Mouse (Mus musculus): ENCODE results near the gene Rpl29. TPM values are rescaled to one million over a fixed set of nuclear protein-coding genes. Genes with fewer than 3 reads are reported as not detected.

Rpl29 gene
- polyA plus RNA-seq, 1 experiment from 2014 or later: 903 TPM

DNA sequence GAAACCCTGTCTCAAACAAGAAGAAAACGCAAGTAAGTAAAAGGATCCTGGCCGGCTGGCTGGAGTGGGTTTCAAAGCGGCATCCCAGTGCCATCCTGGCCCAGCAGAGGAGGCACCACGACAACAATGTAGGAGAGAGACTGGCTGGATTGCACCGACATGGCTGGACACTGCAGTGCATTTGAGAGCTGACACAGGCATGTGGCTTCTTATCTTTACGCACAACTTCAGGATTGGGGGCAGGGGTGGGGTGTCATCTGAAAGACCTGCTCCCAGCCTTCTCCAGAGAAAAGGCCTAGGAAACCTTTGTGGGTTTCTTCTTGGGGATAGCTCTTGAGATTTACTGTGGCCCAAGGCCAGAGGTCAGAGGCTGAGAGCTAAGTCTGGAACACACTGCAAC lies 17.5 kb upstream of the Rpl29 start:
- Histone ChIP-seq H3K9me3 (ENCODE audit: control insufficient read depth, low read length) (no peaks in the 10 kb centered on the region), H3K4me3 (ENCODE audit: low read depth, low read length) (no peak overlapping the region), H3K9ac (ENCODE audit: low read depth, low read length) (no peak overlapping the region), H3K4me1 (replicated peaks; ENCODE audit: control insufficient read depth, insufficient read depth, low read length) (no peaks in the 10 kb centered on the region), H3K36me3 (ENCODE audit: control insufficient read depth, insufficient read depth, low read length) (no peaks in the 10 kb centered on the region), H3K27me3 (ENCODE audit: control insufficient read depth, insufficient read depth, low read length) (no peaks in the 10 kb centered on the region), H3K4me2 (replicated peaks; ENCODE audit: low read depth, low read length) (no peak overlapping the region), H3K27ac (ENCODE audit: low read depth, low read length) (no peak overlapping the region)
- 79% methylated on average over 6 of the region's 6 CpGs for WGBS
- ATAC-seq (ENCODE audit: low FRiP score): no peak
- no peak for DNase-seq (ENCODE audit: low spot score)

DNA sequence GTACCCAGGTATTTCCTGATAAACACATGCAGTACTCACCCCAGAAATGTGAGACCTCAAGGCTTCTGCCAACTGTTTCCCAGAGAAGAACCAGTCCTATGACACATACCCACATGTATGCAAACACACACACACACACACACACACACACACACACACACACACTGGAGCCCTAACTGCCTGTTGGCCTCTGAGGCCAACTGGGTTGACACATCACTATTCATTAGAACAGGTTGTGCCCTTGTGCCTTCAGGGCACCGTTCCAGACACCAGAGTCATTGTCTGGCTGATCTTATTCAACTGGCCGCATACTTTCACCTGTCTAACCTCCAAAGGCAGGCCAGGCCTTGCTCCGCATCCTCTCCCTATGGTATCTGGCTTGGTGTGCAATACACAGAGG lies 17.0 kb upstream of the Rpl29 start:
- Histone ChIP-seq H3K4me3 (ENCODE audit: low read depth, low read length) (no peak overlapping the region), H3K4me2 (replicated peaks; ENCODE audit: low read depth, low read length) (no peak overlapping the region), H3K4me1 (replicated peaks; ENCODE audit: control insufficient read depth, insufficient read depth, low read length) (no peaks in the 10 kb centered on the region), H3K9ac (ENCODE audit: low read depth, low read length) (no peak overlapping the region), H3K36me3 (ENCODE audit: control insufficient read depth, insufficient read depth, low read length) (no peaks in the 10 kb centered on the region), H3K27me3 (ENCODE audit: control insufficient read depth, insufficient read depth, low read length) (no peaks in the 10 kb centered on the region), H3K27ac (ENCODE audit: low read depth, low read length) (no peak overlapping the region), H3K9me3 (ENCODE audit: control insufficient read depth, low read length) (no peaks in the 10 kb centered on the region)
- ATAC-seq (ENCODE audit: low FRiP score) (no peak), DNase-seq (ENCODE audit: low spot score) (no peak)
- WGBS: 77% methylated on average over 3 of the region's 3 CpGs

DNA sequence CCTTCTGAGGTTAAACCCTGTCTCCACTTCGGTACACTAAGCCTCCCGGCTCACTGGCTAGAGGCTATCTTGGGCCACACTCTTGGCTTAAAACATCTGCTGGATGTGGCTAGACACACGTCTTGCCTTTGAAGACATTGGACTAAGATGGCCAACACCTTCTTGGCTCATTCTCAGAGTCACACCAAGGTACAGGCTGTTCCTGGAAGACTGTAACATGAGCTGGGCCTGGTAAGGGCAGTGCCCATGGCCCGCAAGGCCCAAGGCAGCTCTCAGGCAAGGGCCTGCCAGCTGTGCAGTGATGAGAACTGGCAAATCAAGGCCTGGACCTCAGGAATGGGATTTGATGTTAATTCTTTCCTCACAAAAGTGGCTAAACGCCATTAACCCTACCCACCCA lies 15.6 kb upstream of the Rpl29 start:
- Histone ChIP-seq H3K4me1 (replicated peaks; ENCODE audit: control insufficient read depth, insufficient read depth, low read length) (peaks cover 4% of the 10 kb centered on the region), H3K9ac (ENCODE audit: low read depth, low read length) (no peak overlapping the region), H3K27me3 (ENCODE audit: control insufficient read depth, insufficient read depth, low read length) (no peaks in the 10 kb centered on the region), H3K4me2 (replicated peaks; ENCODE audit: low read depth, low read length) (no peak overlapping the region), H3K4me3 (ENCODE audit: low read depth, low read length) (no peak overlapping the region), H3K9me3 (ENCODE audit: control insufficient read depth, low read length) (no peaks in the 10 kb centered on the region), H3K36me3 (ENCODE audit: control insufficient read depth, insufficient read depth, low read length) (no peaks in the 10 kb centered on the region), H3K27ac (ENCODE audit: low read depth, low read length) (no peak overlapping the region)
- DNase-seq (ENCODE audit: low spot score) (no peak), ATAC-seq (ENCODE audit: low FRiP score) (no peak)
- 89% methylated on average over 5 of the region's 5 CpGs for WGBS

DNA sequence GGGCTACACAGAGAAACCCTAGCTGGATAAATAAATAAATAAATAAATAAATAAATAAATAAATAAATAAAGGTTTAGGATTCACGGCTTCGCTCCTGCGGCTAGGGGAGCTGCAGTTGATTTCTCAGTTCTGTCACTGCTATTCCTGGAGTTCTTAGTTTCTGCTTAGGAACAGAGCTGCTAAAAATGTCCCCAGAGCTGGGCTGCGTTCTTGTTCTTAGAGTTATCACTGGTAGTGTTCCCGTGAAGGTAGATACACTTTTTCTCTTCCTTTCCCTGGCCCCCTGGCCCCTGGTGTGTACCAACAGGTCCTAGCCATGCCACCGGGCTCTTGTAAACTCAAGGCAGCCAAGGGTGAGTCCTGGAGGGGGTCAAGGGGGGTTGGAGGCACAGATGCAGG lies 12.4 kb upstream of the Rpl29 start:
- peaks cover 17% of the 10 kb centered on the region for H3K4me1 ChIP-seq (replicated peaks; ENCODE audit: control insufficient read depth, insufficient read depth, low read length)
- 91% methylated on average over 6 of the region's 6 CpGs for WGBS

DNA sequence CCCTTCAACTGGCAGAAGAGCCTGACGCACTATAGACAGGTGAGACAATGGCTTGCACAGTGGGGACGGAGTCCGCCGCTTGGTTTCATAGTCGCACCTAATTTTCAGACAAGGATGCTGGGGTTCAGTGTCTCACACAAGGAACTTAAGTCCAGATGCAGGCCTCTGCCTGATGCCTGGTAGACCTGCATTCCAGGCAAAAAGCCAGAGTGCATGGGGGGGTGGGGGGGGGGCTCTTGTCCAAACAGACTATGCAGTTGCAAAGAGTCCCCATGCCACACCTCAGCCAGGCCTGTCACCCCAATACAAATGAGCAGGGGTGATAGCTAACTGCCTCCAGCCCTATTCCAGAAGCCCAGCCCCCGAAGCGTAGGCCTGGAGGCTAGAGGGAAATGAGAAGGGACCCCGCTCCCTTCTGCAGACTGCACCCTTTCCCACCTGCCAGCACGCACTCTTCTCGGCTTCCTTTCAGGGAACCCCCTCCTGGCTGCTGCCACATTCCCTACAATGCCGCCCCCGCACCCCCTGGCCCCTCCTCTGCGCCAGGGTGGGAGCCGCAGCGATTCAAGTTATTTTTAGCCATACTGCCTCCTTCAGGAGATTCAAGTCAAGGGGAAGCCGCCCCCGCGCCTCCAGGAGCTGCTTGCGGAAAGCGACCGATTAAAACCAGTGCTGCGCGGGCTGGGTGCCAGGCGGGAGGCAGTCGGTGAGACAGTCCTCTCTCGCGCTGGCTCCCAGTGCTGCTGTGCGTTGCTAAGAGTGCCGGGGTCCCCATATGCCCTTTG lies 11.2 kb upstream of the Rpl29 start:
- Histone ChIP-seq H3K27ac (ENCODE audit: low read depth, low read length) (no peak overlapping the region), H3K36me3 (ENCODE audit: control insufficient read depth, insufficient read depth, low read length) (no peaks in the 10 kb centered on the region), H3K4me1 (replicated peaks; ENCODE audit: control insufficient read depth, insufficient read depth, low read length) (peaks cover 17% of the 10 kb centered on the region), H3K27me3 (ENCODE audit: control insufficient read depth, insufficient read depth, low read length) (no peaks in the 10 kb centered on the region), H3K4me2 (replicated peaks; ENCODE audit: low read depth, low read length) (peak overlapping the region; percentile 50), H3K4me3 (ENCODE audit: low read depth, low read length) (peak overlapping the region; percentile 25), H3K9me3 (ENCODE audit: control insufficient read depth, low read length) (no peaks in the 10 kb centered on the region), H3K9ac (ENCODE audit: low read depth, low read length) (peak overlapping the region; percentile 60)
- ATAC-seq (ENCODE audit: low FRiP score) (no peak), DNase-seq (ENCODE audit: low spot score) (peak; percentile 67)
- 16% methylated on average over 29 of the region's 29 CpGs for WGBS

More for the DNA sequence above, 12.4 kb upstream of the Rpl29 start:
- Histone ChIP-seq H3K4me2 (replicated peaks; ENCODE audit: low read depth, low read length) (no peak overlapping the region), H3K9ac (ENCODE audit: low read depth, low read length) (no peak overlapping the region), H3K9me3 (ENCODE audit: control insufficient read depth, low read length) (no peaks in the 10 kb centered on the region), H3K27ac (ENCODE audit: low read depth, low read length) (no peak overlapping the region), H3K4me3 (ENCODE audit: low read depth, low read length) (no peak overlapping the region), H3K27me3 (ENCODE audit: control insufficient read depth, insufficient read depth, low read length) (no peaks in the 10 kb centered on the region), H3K36me3 (ENCODE audit: control insufficient read depth, insufficient read depth, low read length) (no peaks in the 10 kb centered on the region)
- no peak for DNase-seq (ENCODE audit: low spot score)
- ATAC-seq (ENCODE audit: low FRiP score): no peak

DNA sequence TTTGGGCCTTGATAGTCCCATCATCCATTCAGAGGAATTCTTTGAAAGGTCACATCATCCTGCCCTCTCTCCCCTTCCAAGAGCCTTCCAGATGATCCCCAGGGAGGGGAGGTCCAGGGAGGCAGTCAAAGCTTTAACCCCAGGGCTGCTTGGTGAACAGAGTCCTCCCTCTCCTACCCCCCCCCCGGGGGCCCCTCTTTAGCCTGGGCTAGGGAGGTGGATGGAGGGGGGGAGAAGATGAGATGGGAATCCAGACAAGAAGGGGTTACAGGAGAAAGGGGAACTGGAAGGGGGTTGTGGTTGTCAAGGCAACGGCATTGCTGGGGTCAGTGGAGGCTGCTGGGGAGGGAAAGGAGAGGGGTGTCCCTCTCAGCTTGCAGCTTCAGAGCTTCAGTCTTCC lies 8.6 kb upstream of the Rpl29 start:
- DNase-seq (ENCODE audit: low spot score): peak; percentile 66
- ATAC-seq (ENCODE audit: low FRiP score): peak; percentile 66
- no peaks in the 10 kb centered on the region for H3K36me3 ChIP-seq (ENCODE audit: control insufficient read depth, insufficient read depth, low read length)
- H3K4me1 ChIP-seq (replicated peaks; ENCODE audit: control insufficient read depth, insufficient read depth, low read length): peaks cover 17% of the 10 kb centered on the region
- H3K4me2 ChIP-seq (replicated peaks; ENCODE audit: low read depth, low read length): peak overlapping the region; percentile 21; the same call in 1 of the 2 replicates
- H3K4me3 ChIP-seq (ENCODE audit: low read depth, low read length): no peak overlapping the region; the same call in 1 of the 2 replicates
- H3K27ac ChIP-seq (ENCODE audit: low read depth, low read length): peak overlapping the region; percentile 48; the same call in 1 of the 2 replicates
- 4% methylated on average over 2 of the region's 2 CpGs for WGBS
- H3K27me3 ChIP-seq (ENCODE audit: control insufficient read depth, insufficient read depth, low read length): no peaks in the 10 kb centered on the region
- no peaks in the 10 kb centered on the region for H3K9me3 ChIP-seq (ENCODE audit: control insufficient read depth, low read length)
- 0 out of 2 replicates have a peak overlapping the region, but pooled peaks have one; percentile 45 for H3K9ac ChIP-seq (ENCODE audit: low read depth, low read length)

DNA sequence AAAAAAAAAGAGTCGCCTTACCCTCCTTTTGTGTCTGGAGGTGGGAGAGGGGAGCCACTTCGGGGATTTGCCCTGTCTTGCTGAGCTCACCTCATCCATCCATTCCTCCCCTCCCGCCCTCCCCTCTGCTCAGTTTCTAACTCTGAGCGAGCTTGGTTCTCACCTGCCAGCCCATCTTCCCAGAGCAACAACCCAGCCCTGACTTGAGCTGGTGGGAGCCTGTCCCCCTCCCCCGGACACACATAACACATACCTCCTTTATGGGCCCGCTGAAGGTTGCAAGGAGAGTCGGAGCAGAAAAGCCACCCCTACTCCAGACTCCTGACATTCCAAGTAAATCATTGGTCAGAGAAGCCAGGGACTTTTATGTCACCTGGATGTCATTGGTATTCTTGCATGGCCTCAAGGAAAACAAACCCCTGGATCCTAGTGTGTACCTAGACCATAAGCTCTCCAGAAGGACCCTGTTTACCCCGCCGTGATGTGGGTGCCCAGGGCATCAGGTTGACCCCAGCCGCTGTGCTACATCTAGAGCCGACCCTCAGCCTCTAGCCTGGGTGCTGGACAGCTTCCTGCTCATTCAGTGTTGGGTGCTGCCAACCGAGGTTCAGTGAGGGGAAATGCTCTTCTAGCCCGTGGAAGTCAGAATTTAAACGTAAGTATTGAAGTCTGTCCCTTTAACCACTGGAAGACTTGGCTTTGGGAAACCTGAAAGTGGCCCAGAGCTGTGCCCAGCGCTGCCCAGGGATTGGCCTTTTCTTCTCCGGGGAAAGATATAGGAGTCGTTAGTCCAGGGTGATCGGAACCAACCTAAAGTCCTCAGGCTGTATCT lies 8.0 kb upstream of the Rpl29 start:
- Histone ChIP-seq H3K9ac (ENCODE audit: low read depth, low read length) (no peak overlapping the region), H3K27me3 (ENCODE audit: control insufficient read depth, insufficient read depth, low read length) (no peaks in the 10 kb centered on the region), H3K9me3 (ENCODE audit: control insufficient read depth, low read length) (no peaks in the 10 kb centered on the region), H3K4me3 (ENCODE audit: low read depth, low read length) (no peak overlapping the region; the same call in 1 of the 2 replicates), H3K4me1 (replicated peaks; ENCODE audit: control insufficient read depth, insufficient read depth, low read length) (peaks cover 17% of the 10 kb centered on the region), H3K36me3 (ENCODE audit: control insufficient read depth, insufficient read depth, low read length) (no peaks in the 10 kb centered on the region), H3K4me2 (replicated peaks; ENCODE audit: low read depth, low read length) (peak overlapping the region; percentile 21; the same call in 1 of the 2 replicates), H3K27ac (ENCODE audit: low read depth, low read length) (peak overlapping the region; percentile 48)
- WGBS: 5% methylated on average over 18 of the region's 18 CpGs
- ATAC-seq (ENCODE audit: low FRiP score): peak; percentile 48; the same call in 1 of the 2 replicates
- DNase-seq (ENCODE audit: low spot score): no peak

DNA sequence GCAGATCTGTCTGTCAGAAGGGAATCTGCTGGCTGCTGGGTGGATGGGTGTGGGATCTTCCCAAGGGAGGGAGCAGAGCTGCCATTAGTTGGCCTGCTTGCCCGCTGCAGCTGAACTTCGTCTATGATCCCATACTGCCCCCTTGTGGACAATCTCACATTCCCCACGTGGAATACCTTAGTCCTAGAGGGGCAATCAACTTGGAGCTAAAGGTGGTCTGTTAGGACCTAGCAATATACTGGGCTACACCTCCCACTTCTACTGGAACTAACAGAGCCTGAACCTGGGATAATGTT lies 7.4 kb upstream of the Rpl29 start:
- DNase-seq (ENCODE audit: low spot score) (peak; percentile 94), ATAC-seq (ENCODE audit: low FRiP score) (peak; percentile 64; the same call in 1 of the 2 replicates)
- Histone ChIP-seq H3K9ac (ENCODE audit: low read depth, low read length) (no peak overlapping the region), H3K36me3 (ENCODE audit: control insufficient read depth, insufficient read depth, low read length) (no peaks in the 10 kb centered on the region), H3K4me1 (replicated peaks; ENCODE audit: control insufficient read depth, insufficient read depth, low read length) (peaks cover 17% of the 10 kb centered on the region), H3K4me3 (ENCODE audit: low read depth, low read length) (no peak overlapping the region), H3K4me2 (replicated peaks; ENCODE audit: low read depth, low read length) (peak overlapping the region; percentile 8; the same call in 1 of the 2 replicates), H3K27ac (ENCODE audit: low read depth, low read length) (no peak overlapping the region), H3K27me3 (ENCODE audit: control insufficient read depth, insufficient read depth, low read length) (no peaks in the 10 kb centered on the region), H3K9me3 (ENCODE audit: control insufficient read depth, low read length) (no peaks in the 10 kb centered on the region)
- 0% methylated on average over 3 of the region's 3 CpGs for WGBS
